Mouse (Mus musculus) B cell, adult 67 days (primary cell): ENCODE results near the gene Id4. TPM values are rescaled to one million over a fixed set of nuclear protein-coding genes. Genes with fewer than 3 reads are reported as not detected.

Experiments
- total RNA-seq, 2 experiments: library from RNA; stranded (reverse); gene quantifications; 4 replicates each; pipeline ENCODE4 v1.2.4; 2023

Gene Id4
- not detected for total RNA-seq

DNA sequence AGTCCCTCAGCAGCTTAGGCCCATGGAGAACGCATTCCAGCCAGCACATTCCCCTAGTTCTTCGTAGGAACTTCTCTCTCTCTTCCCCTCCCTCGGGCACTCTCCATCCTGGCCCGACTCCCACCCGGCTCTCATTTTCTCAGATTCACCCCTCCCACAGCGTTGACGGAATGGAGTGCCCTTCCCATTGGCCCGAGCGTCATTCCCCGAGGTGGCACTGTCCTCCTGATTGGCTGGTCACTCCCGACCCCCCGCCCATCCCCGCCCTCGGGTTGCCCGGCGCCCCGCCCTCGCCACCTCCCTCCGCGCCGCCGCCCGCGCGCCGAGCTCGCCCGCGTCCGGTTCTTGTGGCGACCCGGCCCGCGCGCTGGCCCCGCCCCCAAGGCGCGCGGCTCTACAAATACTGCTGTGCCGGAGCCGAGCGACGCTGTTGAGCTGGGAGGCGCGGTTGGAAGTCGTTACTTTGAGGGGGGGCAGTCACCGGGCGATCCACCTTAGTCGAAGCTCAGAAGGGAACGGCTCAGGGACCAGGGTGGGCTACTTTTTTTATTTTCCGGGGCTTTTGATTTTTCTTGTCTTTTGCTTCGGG is at the start of gene Id4:
Gene Id4, plus strand, starts transcription at position 539 of the 589 bp plus-strand sequence.

